Mouse (Mus musculus): ENCODE data around the gene Vax1. TPM values are rescaled to one million over a fixed set of nuclear protein-coding genes. Genes with fewer than 3 reads are reported as not detected.

The Vax1 gene
- polyA plus RNA-seq, 1 experiment from 2014 or later, result not detected

- no peaks in the 10 kb centered on the region for H3K4me1 ChIP-seq (ENCODE audit: control insufficient read depth, insufficient read depth, low read length)
- H3K27me3 ChIP-seq (ENCODE audit: control insufficient read depth, insufficient read depth, low read length), result peaks cover 93% of the 10 kb centered on the region
- peak; percentile 64 for DNase-seq
- H3K27ac ChIP-seq (replicated peaks; ENCODE audit: low read depth, low read length), result no peak overlapping the region
- H3K36me3 ChIP-seq (ENCODE audit: control insufficient read depth, insufficient read depth, low read length), result no peaks in the 10 kb centered on the region
- under 1% methylated on average over 55 of the region's 55 CpGs for WGBS
- peak overlapping the region; percentile 25 for H3K4me3 ChIP-seq (replicated peaks; ENCODE audit: low read depth, low read length)
- ATAC-seq (ENCODE audit: low FRiP score, low TSS enrichment), result peak; percentile 43; the same call in 1 of the 2 replicates
- peak overlapping the region; percentile 52 for H3K4me2 ChIP-seq (ENCODE audit: low read length)
- H3K9me3 ChIP-seq (ENCODE audit: control insufficient read depth, low read length), result no peaks in the 10 kb centered on the region
- no peak overlapping the region for H3K9ac ChIP-seq (replicated peaks; ENCODE audit: low read length)
Observed at GRCm38 (mm10) chr19:59166311-59166761, 3.5 kb downstream of the Vax1 start.

GRCm38 (mm10) chr19:59165577-59165976, 4.3 kb downstream of the Vax1 start:
- Histone ChIP-seq H3K4me3 (replicated peaks; ENCODE audit: low read depth, low read length) (no peak overlapping the region), H3K27ac (replicated peaks; ENCODE audit: low read depth, low read length) (no peak overlapping the region), H3K9me3 (ENCODE audit: control insufficient read depth, low read length) (no peaks in the 10 kb centered on the region), H3K27me3 (ENCODE audit: control insufficient read depth, insufficient read depth, low read length) (peaks cover 99% of the 10 kb centered on the region), H3K4me2 (ENCODE audit: low read length) (no peak overlapping the region), H3K36me3 (ENCODE audit: control insufficient read depth, insufficient read depth, low read length) (no peaks in the 10 kb centered on the region), H3K4me1 (ENCODE audit: control insufficient read depth, insufficient read depth, low read length) (no peaks in the 10 kb centered on the region), H3K9ac (replicated peaks; ENCODE audit: low read length) (no peak overlapping the region)
- ATAC-seq (ENCODE audit: low FRiP score, low TSS enrichment) (no peak), DNase-seq (peak; percentile 25)
- 3% methylated on average over 7 of the region's 7 CpGs for WGBS

- no peak for ATAC-seq (ENCODE audit: low FRiP score, low TSS enrichment)
Observed at GRCm38 (mm10) chr19:59164896-59165560, 4.8 kb downstream of the Vax1 start.

GRCm38 (mm10) chr19:59164111-59164510, 5.7 kb downstream of the Vax1 start:
- no peaks in the 10 kb centered on the region for H3K36me3 ChIP-seq (ENCODE audit: control insufficient read depth, insufficient read depth, low read length)
- H3K4me3 ChIP-seq (replicated peaks; ENCODE audit: low read depth, low read length), result no peak overlapping the region
- no peaks in the 10 kb centered on the region for H3K9me3 ChIP-seq (ENCODE audit: control insufficient read depth, low read length)
- no peaks in the 10 kb centered on the region for H3K4me1 ChIP-seq (ENCODE audit: control insufficient read depth, insufficient read depth, low read length)
- ATAC-seq (ENCODE audit: low FRiP score, low TSS enrichment) (no peak), DNase-seq (no peak)
- no peak overlapping the region for H3K27ac ChIP-seq (replicated peaks; ENCODE audit: low read depth, low read length)
- H3K27me3 ChIP-seq (ENCODE audit: control insufficient read depth, insufficient read depth, low read length), result peaks cover 90% of the 10 kb centered on the region
- 14% methylated on average over 1 of the region's 1 CpGs for WGBS
- no peak overlapping the region for H3K4me2 ChIP-seq (ENCODE audit: low read length)
- H3K9ac ChIP-seq (replicated peaks; ENCODE audit: low read length), result no peak overlapping the region

More at GRCm38 (mm10) chr19:59164896-59165560, 4.8 kb downstream of the Vax1 start:
- no peak overlapping the region for H3K27ac ChIP-seq (replicated peaks; ENCODE audit: low read depth, low read length)
- DNase-seq, result peak; percentile 31
- H3K4me1 ChIP-seq (ENCODE audit: control insufficient read depth, insufficient read depth, low read length), result no peaks in the 10 kb centered on the region
- no peaks in the 10 kb centered on the region for H3K9me3 ChIP-seq (ENCODE audit: control insufficient read depth, low read length)
- no peak overlapping the region for H3K4me3 ChIP-seq (replicated peaks; ENCODE audit: low read depth, low read length)
- no peak overlapping the region for H3K4me2 ChIP-seq (ENCODE audit: low read length)
- 5% methylated on average over 16 of the region's 16 CpGs for WGBS
- no peaks in the 10 kb centered on the region for H3K36me3 ChIP-seq (ENCODE audit: control insufficient read depth, insufficient read depth, low read length)
- peaks cover 94% of the 10 kb centered on the region for H3K27me3 ChIP-seq (ENCODE audit: control insufficient read depth, insufficient read depth, low read length)
- H3K9ac ChIP-seq (replicated peaks; ENCODE audit: low read length), result no peak overlapping the region

GRCm38 (mm10) chr19:59156702-59157101, 13.2 kb downstream of the Vax1 start:
- Histone ChIP-seq H3K27me3 (ENCODE audit: control insufficient read depth, insufficient read depth, low read length) (peaks cover 20% of the 10 kb centered on the region), H3K4me1 (ENCODE audit: control insufficient read depth, insufficient read depth, low read length) (no peaks in the 10 kb centered on the region), H3K9ac (replicated peaks; ENCODE audit: low read length) (no peak overlapping the region), H3K4me3 (replicated peaks; ENCODE audit: low read depth, low read length) (no peak overlapping the region), H3K4me2 (ENCODE audit: low read length) (no peak overlapping the region), H3K9me3 (ENCODE audit: control insufficient read depth, low read length) (no peaks in the 10 kb centered on the region), H3K36me3 (ENCODE audit: control insufficient read depth, insufficient read depth, low read length) (no peaks in the 10 kb centered on the region), H3K27ac (replicated peaks; ENCODE audit: low read depth, low read length) (no peak overlapping the region)
- WGBS, result 83% methylated on average over 4 of the region's 4 CpGs
- no peak for ATAC-seq (ENCODE audit: low FRiP score, low TSS enrichment)
- DNase-seq, result no peak

- Histone ChIP-seq H3K9ac (replicated peaks; ENCODE audit: low read length) (no peak overlapping the region), H3K4me2 (ENCODE audit: low read length) (no peak overlapping the region), H3K4me3 (replicated peaks; ENCODE audit: low read depth, low read length) (no peak overlapping the region), H3K9me3 (ENCODE audit: control insufficient read depth, low read length) (no peaks in the 10 kb centered on the region), H3K4me1 (ENCODE audit: control insufficient read depth, insufficient read depth, low read length) (no peaks in the 10 kb centered on the region), H3K27ac (replicated peaks; ENCODE audit: low read depth, low read length) (no peak overlapping the region), H3K36me3 (ENCODE audit: control insufficient read depth, insufficient read depth, low read length) (no peaks in the 10 kb centered on the region), H3K27me3 (ENCODE audit: control insufficient read depth, insufficient read depth, low read length) (peaks cover 4% of the 10 kb centered on the region; the same call in 1 of the 2 replicates)
- no peak for DNase-seq
- 83% methylated on average over 2 of the region's 2 CpGs for WGBS
- ATAC-seq (ENCODE audit: low FRiP score, low TSS enrichment), result no peak
Observed at GRCm38 (mm10) chr19:59154171-59154570, 15.7 kb downstream of the Vax1 start.

GRCm38 (mm10) chr19:59145492-59146140, 24.2 kb downstream of the Vax1 start:
- no peak for ATAC-seq (ENCODE audit: low FRiP score, low TSS enrichment)
- Histone ChIP-seq H3K27me3 (ENCODE audit: control insufficient read depth, insufficient read depth, low read length) (no peaks in the 10 kb centered on the region), H3K4me3 (replicated peaks; ENCODE audit: low read depth, low read length) (no peak overlapping the region), H3K27ac (replicated peaks; ENCODE audit: low read depth, low read length) (no peak overlapping the region), H3K4me1 (ENCODE audit: control insufficient read depth, insufficient read depth, low read length) (peaks cover 12% of the 10 kb centered on the region), H3K9me3 (ENCODE audit: control insufficient read depth, low read length) (no peaks in the 10 kb centered on the region), H3K4me2 (ENCODE audit: low read length) (no peak overlapping the region), H3K36me3 (ENCODE audit: control insufficient read depth, insufficient read depth, low read length) (no peaks in the 10 kb centered on the region), H3K9ac (replicated peaks; ENCODE audit: low read length) (no peak overlapping the region)
- DNase-seq, result peak; percentile 82
- whole genome bisulfite sequencing, result 33% methylated on average over 9 of the region's 9 CpGs

GRCm38 (mm10) chr19:59145064-59145463, 24.8 kb downstream of the Vax1 start:
- H3K9me3 ChIP-seq (ENCODE audit: control insufficient read depth, low read length), result no peaks in the 10 kb centered on the region
- DNase-seq, result no peak
- H3K36me3 ChIP-seq (ENCODE audit: control insufficient read depth, insufficient read depth, low read length), result no peaks in the 10 kb centered on the region
- no peak overlapping the region for H3K27ac ChIP-seq (replicated peaks; ENCODE audit: low read depth, low read length)
- H3K27me3 ChIP-seq (ENCODE audit: control insufficient read depth, insufficient read depth, low read length), result no peaks in the 10 kb centered on the region
- no peak overlapping the region for H3K9ac ChIP-seq (replicated peaks; ENCODE audit: low read length)
- H3K4me3 ChIP-seq (replicated peaks; ENCODE audit: low read depth, low read length), result no peak overlapping the region
- peaks cover 12% of the 10 kb centered on the region for H3K4me1 ChIP-seq (ENCODE audit: control insufficient read depth, insufficient read depth, low read length)
- H3K4me2 ChIP-seq (ENCODE audit: low read length), result no peak overlapping the region
- ATAC-seq (ENCODE audit: low FRiP score, low TSS enrichment), result no peak
- 39% methylated on average over 6 of the region's 6 CpGs for WGBS

- Histone ChIP-seq H3K9ac (replicated peaks; ENCODE audit: low read length) (no peak overlapping the region), H3K4me3 (replicated peaks; ENCODE audit: low read depth, low read length) (no peak overlapping the region), H3K4me1 (ENCODE audit: control insufficient read depth, insufficient read depth, low read length) (peaks cover 12% of the 10 kb centered on the region), H3K27me3 (ENCODE audit: control insufficient read depth, insufficient read depth, low read length) (0 out of 2 replicates have a peak, but pooled peaks cover 8% of the 10 kb centered on the region), H3K27ac (replicated peaks; ENCODE audit: low read depth, low read length) (no peak overlapping the region), H3K36me3 (ENCODE audit: control insufficient read depth, insufficient read depth, low read length) (no peaks in the 10 kb centered on the region), H3K9me3 (ENCODE audit: control insufficient read depth, low read length) (no peaks in the 10 kb centered on the region), H3K4me2 (ENCODE audit: low read length) (no peak overlapping the region)
- 62% methylated on average over 4 of the region's 4 CpGs for WGBS
- DNase-seq, result no peak
- ATAC-seq (ENCODE audit: low FRiP score, low TSS enrichment), result no peak
Observed at GRCm38 (mm10) chr19:59142206-59142605, 27.6 kb downstream of the Vax1 start.
